Mouse (Mus musculus): ENCODE measurements around the gene Prm1. TPM values are rescaled to one million over a fixed set of nuclear protein-coding genes. Genes with fewer than 3 reads are reported as not detected.

Prm1 gene
- polyA plus RNA-seq, 1 experiment from 2014 or later: not detected

DNA sequence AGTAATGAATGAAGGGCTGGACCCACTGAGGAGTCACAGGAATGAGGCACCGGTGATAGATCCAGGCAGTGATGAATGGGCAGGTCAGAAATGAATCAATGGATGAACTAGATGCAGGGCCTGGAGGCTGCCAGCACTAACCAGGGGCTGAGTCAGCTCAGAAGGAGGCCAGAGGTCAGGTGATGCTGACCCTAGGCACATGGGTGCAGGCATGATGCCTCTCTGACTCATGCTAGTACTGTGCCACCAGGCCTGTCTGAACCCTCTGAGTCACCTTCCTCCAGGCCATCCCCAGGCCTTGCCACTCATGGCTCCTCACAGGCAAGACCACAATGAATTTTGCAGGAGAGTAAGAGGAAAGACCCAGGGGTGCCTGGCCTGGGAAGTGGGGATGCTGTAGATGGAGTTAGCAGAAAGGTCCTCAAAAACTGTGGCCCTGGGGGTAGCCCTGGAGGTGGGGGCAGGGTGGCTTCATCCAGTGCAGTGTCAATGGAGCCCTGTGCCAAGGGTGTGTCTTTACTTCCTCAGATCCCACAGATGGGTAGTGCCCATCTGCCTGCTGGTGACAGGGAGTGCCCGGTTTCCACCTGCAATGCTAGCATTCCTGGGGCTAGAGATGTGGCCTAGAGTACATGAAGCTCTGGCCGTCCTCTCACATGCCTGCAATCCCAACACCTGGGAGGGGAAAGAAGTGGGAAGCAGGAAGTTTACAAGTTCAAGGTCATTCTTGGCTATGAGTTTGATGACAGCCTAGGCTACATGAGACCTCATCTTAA is 50.9 kb downstream of the Prm1 start:
- no peaks in the 10 kb centered on the region for H3K9me3 ChIP-seq (ENCODE audit: low read length)
- ATAC-seq: peak; percentile 40; the same call in 1 of the 2 replicates
- H3K4me1 ChIP-seq (ENCODE audit: insufficient read depth): no peaks in the 10 kb centered on the region
- H3K27me3 ChIP-seq (ENCODE audit: insufficient read depth, low read length): no peaks in the 10 kb centered on the region
- H3K27ac ChIP-seq (ENCODE audit: low read depth): no peak overlapping the region
- DNase-seq: no peak
- no peak overlapping the region for H3K4me2 ChIP-seq (ENCODE audit: low read depth, low read length)
- H3K4me3 ChIP-seq (ENCODE audit: low read depth, low read length): no peak overlapping the region
- no peaks in the 10 kb centered on the region for H3K36me3 ChIP-seq (replicated peaks; ENCODE audit: insufficient read depth, low read length)
- TF ChIP-seq EP300 (IDR thresholded peaks at IDR 0.05; ENCODE audit: low read depth): no peak
- TF ChIP-seq CTCF (IDR thresholded peaks at IDR 0.05; ENCODE audit: low read depth): no peak
- no peak overlapping the region for H3K9ac ChIP-seq (replicated peaks)
- 82% methylated on average over 3 of the region's 3 CpGs for WGBS (ENCODE audit: insufficient replicate concordance)

DNA sequence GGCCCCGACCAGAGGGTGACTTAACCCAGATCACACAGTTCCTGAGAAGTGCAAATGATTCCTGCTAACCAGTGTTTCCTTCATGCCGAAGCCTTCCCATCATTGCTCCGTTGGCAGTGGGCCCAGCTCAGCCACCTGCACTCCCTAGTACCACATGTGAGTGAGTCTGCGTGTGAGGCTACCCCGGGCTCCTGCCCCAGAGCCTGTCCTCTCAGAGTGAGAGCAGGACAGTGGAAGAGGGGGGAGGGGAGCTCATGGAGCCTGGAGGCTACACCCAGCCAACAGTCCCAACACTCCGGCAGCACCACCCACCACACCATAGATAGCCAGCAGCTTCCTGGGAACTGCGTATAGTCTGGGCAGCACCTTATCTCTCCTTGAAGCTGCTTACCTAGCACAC is 55.8 kb downstream of the Prm1 start:
- no peak for ATAC-seq

DNA sequence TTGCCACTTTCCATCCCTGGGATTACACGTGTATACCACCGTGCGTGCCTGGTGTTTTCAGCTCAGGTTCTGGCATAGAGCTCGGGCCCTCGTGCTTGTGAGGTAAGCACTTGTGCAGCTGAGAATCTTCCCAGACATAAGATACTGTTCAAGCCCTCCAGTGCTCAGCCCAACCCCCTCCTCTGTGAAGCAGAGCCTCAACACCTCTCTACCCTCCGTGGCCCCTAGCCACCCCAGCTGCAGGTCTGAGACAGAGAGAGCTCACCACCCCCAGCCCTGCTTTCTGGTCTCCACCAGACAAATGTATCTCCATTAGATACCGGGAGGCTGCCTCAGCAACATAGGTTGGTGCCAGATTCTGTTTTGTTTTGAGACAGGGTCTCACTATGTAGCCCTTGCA is 56.4 kb downstream of the Prm1 start:
- no peak overlapping the region for H3K4me3 ChIP-seq (ENCODE audit: low read depth, low read length)
- 59% methylated on average over 7 of the region's 7 CpGs for WGBS (ENCODE audit: insufficient replicate concordance)
- H3K27ac ChIP-seq (ENCODE audit: low read depth): no peak overlapping the region
- no peaks in the 10 kb centered on the region for H3K27me3 ChIP-seq (ENCODE audit: insufficient read depth, low read length)
- no peaks in the 10 kb centered on the region for H3K36me3 ChIP-seq (replicated peaks; ENCODE audit: insufficient read depth, low read length)
- no peak overlapping the region for H3K4me2 ChIP-seq (ENCODE audit: low read depth, low read length)
- H3K4me1 ChIP-seq (ENCODE audit: insufficient read depth): no peaks in the 10 kb centered on the region
- H3K9ac ChIP-seq (replicated peaks): no peak overlapping the region
- no peak for TF ChIP-seq EP300 (IDR thresholded peaks at IDR 0.05; ENCODE audit: low read depth)
- no peak for TF ChIP-seq CTCF (IDR thresholded peaks at IDR 0.05; ENCODE audit: low read depth)
- DNase-seq: no peak
- H3K9me3 ChIP-seq (ENCODE audit: low read length): no peaks in the 10 kb centered on the region
- no peak for ATAC-seq

More for the DNA sequence above, 55.8 kb downstream of the Prm1 start:
- no peak overlapping the region for H3K27ac ChIP-seq (ENCODE audit: low read depth)
- TF ChIP-seq CTCF (IDR thresholded peaks at IDR 0.05; ENCODE audit: low read depth): no peak
- no peak for TF ChIP-seq EP300 (IDR thresholded peaks at IDR 0.05; ENCODE audit: low read depth)
- no peak overlapping the region for H3K4me3 ChIP-seq (ENCODE audit: low read depth, low read length)
- WGBS (ENCODE audit: insufficient replicate concordance): 70% methylated on average over 7 of the region's 7 CpGs
- DNase-seq: no peak
- H3K4me2 ChIP-seq (ENCODE audit: low read depth, low read length): no peak overlapping the region
- H3K9me3 ChIP-seq (ENCODE audit: low read length): no peaks in the 10 kb centered on the region
- no peaks in the 10 kb centered on the region for H3K27me3 ChIP-seq (ENCODE audit: insufficient read depth, low read length)
- H3K36me3 ChIP-seq (replicated peaks; ENCODE audit: insufficient read depth, low read length): no peaks in the 10 kb centered on the region
- H3K9ac ChIP-seq (replicated peaks): no peak overlapping the region
- no peaks in the 10 kb centered on the region for H3K4me1 ChIP-seq (ENCODE audit: insufficient read depth)

Other genes with a start within 250 kb of the Prm1 start
- gene Socs1, start 20.3 kb downstream of the Prm1 start, polyA plus RNA-seq (2015; fragmentation: Nextera tagmentation; extraction: Ambion mirVana): 1.6 TPM in 2 replicates
- gene Tnp2, start 17.2 kb downstream of the Prm1 start, polyA plus RNA-seq (2015; fragmentation: Nextera tagmentation; extraction: Ambion mirVana): not detected in 2 replicates
- not detected in 2 replicates for gene Prm3, start 14.9 kb downstream of the Prm1 start, polyA plus RNA-seq (2015; fragmentation: Nextera tagmentation; extraction: Ambion mirVana)
- gene Prm2, start 9.7 kb downstream of the Prm1 start, polyA plus RNA-seq (2015; fragmentation: Nextera tagmentation; extraction: Ambion mirVana): not detected in 2 replicates
- gene Gm11172, start 7.1 kb upstream of the Prm1 start, polyA plus RNA-seq (2015; fragmentation: Nextera tagmentation; extraction: Ambion mirVana): not detected in 2 replicates
- gene Rmi2, start 29.2 kb upstream of the Prm1 start, polyA plus RNA-seq (2015; fragmentation: Nextera tagmentation; extraction: Ambion mirVana): 1.1 TPM in 2 replicates

All from liver, postnatal 0 days (tissue).